Mouse (Mus musculus) cerebellum, postnatal 10 days (tissue): ENCODE results near the gene Asb2.

ENCODE experiments used
- DNase-seq, 2 experiments: peaks; one replicate each; pipeline ENCODE4 v3.0.0; 2021; ENCODE audit warnings: mixed read lengths in 2 of 2

Asb2 gene

DNA sequence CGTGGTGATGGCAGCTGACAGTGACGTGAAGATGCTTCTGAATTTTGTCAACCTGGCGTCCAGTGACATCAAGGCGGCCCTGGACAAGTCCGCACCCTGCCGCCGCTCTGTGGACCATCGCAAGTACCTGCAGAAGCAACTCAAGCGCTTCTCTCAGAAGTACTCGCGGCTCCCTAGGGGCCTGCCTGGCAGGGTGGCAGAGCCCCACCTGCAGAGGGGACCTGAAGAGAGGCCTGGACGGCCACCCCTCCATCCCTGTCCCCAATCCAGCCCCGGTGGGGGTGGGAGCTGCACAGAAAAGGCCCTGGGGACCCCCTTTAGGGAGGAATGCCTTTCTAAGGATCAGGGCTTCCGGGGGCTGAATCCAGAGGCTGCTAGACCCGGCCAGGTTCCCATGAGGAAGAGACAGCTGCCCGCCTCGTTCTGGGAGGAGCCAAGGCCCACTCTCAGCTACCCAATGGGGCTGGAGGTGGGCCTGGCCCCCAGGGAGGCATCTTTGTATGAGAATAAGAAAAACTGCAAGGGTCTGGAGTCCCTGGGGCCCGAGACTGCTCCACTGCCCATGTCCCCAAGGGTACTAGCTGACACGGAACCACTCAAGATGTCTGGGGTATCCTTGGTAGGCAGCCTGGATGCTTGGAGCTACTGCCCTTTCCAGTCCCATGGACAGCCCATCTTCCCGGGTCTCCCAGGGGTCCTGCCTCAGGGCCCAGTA lies 39.8 kb downstream of the Asb2 start:
- DNase-seq: peak in 1 of 2 experiments; percentile 21

DNA sequence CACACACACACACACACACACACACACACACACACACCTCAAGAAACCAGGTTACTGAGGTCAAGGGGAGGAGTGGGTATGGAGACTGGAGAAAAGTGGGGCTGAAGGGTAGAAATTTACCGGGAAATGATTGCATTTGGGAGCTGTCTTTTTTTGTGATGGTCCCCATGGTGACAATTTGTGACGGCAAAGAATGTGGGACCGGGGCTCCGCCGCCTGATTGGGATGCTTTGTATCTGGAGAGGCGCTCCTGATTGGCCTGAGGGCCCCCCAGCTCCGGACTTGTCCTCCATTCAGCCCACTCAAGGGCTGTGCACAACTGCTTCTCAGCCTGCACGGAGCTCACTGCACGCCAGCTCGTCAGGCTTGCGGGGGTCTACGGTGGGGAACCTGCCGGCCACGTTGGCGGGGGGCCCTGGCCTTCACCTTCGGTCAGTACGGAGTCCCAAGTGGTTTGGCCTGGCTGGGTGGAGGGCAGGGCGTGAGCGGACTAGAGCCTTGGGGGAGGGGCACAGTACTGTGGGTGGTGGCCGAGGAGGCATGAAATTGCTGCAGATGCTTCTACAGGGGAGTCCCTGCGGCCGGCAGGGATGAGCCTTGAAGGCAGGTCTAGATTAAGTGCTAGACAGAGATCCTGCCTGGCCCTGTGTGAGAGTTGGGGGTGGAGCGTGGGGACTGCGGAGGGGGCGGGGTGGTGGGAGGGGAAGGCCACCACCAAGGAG lies 41.0 kb downstream of the Asb2 start:
- DNase-seq: peak; percentile 46 to 57

DNA sequence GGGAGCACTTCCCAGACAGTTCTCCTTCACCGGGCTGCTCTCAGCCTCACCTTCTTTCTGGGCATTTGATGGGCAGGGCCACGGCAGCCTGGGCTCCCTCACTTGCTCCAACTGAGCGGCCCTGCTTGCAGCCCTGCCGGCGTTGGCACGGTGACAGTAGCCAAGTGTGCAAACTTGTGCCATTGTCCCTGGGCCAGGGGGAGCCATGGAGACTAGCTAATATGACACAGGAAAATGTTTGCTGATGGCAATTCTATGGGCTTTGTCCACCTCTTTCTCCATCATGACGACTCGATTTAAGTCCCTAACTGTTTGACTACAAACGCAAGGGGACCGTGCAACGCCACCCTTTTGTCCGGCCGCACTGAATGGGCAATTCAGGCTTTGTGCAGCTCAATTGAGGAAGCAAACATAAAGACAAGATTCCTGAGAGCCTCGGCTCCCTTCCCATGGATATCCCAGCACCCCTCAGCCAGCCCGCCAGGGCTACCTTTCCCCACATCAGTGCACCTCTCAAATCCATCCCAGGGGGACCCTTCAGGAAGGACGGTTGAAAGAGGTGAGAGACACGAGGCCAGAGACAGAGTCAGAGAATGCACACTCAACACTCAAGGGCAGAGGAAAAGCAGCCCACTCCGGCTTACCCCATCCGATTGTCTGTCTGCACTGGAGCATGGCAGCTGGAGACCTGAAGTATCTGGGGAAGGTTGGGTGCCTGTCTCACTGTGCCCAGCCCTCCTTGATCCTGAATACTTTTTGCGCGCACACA lies 41.7 kb downstream of the Asb2 start:
- peak; percentile 72 to 84 for DNase-seq

DNA sequence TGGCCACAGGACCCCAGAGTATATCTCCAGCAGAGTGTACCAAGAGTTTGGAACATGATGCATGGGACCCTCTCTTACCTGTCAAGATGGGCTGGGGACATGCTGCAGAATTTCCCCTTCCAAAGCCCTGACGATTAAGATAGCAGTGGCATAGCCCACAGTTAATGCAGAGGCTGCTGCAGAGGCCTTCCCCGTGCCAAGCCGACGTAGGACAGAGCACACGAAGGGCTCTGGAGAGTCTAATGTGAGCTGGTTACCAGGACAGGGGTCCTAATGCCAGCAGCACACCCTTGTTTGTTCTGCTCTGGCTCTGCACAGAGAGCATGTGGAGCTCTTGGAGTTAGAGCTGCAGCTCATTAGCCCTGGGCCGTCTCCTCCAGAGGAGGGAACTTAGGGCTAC lies 42.5 kb downstream of the Asb2 start:
- no peak for DNase-seq

DNA sequence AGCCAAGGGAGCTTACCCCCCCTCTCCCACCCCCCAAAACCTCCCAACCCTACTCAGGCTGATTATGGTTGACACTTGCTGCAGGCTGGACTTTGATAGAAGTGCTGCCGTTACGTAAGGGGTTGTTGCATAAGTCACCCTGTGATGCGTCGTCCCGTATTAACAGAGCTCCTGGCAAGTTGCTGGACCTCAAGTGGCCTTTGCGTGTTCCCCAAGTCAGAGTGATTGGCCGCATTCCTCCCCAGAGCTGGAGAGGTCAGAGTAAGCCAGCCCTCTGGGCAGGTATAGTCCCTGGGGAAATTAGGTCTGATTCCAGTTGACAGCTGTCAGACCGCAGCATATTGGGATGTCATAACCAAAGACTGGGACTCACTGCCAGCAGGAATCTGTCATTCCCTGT lies 43.9 kb downstream of the Asb2 start:
- no peak for DNase-seq

DNA sequence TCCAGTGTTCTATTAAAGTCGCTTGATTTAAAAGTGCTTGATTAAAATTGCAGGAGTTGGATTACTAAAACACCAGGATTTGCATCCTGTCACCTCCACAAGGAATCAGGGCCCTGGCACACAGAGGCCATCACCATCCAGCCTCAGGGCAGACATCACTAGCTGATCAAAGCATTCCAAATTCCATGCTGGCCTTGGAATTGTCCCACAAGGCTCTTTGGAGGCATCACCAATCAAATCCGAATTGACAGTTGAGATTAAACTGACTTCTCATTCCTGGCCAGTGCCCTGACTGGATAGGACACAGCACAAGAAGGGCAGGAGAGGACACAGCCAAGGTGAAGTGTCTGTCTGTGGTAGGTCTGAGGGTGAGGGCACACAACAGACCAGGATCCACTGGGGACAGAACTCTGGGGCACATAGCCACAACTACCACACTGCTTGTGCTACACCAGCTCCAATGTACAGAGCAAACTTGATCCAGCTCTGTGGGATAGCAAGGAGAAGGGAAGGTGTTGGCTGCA lies 45.0 kb downstream of the Asb2 start, which contains the start of gene Fam181a:
TSS of gene Fam181a (plus strand) at position 232 of the 524 bp plus-strand sequence.
- DNase-seq: no peak

DNA sequence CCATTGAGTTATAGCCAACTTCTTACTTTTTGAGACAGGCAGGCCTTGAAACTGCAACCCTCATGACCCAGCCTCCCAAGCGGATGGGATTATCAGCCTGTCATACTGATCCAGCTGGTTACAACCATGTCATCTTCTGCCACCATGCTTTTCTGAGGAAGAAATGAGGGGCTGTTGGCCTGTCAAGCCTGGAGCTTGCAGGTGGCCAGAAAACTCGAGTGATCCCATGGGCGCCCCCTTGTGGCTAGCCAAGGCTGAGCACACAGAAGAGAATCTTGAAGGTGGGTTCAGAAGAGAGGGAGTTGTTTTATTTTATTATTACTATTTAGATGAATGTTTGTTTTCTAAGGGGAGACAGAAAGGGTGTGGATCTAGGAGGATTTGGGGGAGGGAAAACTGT lies 49.1 kb downstream of the Asb2 start:
- DNase-seq: peak; percentile 80 to 84

DNA sequence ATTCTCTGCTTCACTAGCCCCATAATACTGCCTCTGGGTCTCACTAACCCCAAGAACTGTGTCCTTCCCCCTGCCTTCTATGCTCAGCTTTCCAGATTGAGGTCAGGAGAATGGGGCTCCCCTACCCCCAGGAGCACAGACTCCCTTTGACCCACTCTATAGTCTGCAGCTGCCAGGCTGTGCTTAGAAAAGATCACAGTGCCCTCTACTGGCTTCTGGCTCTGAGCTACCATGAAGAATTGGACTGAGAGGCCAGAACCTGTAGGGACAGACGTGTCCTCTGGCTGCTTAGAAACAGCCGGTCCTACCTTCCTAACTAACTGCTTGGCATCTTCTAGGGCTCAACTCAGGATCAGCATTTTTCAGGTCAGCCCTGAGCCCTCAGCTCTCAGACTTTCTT lies 49.6 kb downstream of the Asb2 start:
- peak; percentile 67 to 69 for DNase-seq

DNA sequence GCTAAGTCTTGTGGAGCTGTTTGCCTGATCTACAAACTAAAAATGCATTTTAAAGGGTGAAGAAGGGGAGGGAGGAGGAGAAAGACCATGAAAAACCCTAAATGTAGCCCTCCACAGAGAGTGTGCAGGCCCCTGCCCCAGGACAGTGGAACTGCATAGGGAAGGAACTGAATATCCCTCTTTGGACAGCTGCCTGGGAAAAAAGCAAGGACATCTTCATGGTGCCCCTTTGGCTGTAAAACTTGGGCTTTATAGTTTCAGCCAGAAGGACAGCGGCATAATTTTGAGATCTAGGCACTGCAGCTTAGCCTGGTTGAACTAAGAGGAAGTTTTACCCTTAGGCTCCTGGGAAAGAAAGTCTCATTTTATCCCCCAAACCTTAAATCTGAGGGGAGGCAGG lies 52.8 kb downstream of the Asb2 start:
- no peak for DNase-seq

DNA sequence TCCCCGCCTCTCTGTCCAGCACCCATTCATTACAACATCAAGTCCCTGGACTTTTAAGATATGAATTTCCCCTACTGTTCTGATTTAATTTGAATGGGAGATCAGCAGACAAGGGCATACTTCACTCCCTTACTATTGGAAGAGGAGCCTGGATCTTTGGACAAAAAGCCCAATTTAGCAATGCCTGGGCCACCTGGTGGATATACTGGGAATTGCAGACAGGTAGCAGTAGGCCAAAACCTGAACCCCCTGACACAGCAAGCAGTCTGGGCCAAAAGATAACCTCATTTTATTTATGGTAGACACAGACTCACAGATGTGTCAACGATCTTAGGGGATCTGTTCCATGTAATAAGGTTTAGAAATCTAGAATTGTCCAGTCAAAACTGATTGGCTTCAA lies 54.2 kb downstream of the Asb2 start:
- peak; percentile 85 to 91 for DNase-seq

DNA sequence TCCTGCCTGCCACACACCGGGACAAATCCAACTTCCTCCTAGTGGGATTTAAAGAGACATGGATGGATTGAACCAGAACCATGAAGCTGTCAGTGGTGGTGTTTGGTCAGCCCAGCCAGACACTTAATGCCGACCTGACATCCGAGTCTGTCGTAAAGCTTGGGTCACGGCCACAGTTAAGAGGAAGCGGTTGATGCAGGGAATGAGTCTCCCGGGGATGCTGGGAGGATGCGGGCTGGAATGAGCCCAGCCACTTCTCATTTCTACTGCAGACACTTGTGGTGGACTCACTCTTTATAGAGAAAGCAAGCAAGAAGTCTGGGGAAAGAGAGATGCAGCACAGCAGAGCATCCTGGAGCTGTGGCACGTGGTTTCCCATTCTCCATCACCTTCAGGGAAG lies 55.3 kb downstream of the Asb2 start:
- DNase-seq: no peak

DNA sequence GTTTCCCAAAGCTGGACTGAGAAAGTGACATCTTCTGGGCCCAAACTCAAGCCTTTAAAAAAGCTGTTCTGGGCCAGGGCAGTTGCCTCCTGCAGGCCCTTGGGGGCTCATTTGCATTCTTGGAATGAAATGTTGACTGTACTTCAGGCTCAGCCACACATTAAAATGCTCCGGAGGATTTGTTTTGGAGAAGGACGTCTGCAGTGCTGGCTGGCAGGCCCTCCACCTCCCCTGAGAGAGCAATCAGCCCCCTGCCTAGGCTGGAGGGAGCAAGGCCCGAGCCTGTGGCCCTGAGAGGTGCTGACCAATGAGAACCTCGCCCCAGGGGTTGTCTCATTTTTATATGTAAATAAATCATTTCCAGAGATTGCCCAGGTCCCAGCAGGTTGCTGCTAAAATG lies 59.5 kb downstream of the Asb2 start:
- DNase-seq: peak in 1 of 2 experiments; percentile 47

DNA sequence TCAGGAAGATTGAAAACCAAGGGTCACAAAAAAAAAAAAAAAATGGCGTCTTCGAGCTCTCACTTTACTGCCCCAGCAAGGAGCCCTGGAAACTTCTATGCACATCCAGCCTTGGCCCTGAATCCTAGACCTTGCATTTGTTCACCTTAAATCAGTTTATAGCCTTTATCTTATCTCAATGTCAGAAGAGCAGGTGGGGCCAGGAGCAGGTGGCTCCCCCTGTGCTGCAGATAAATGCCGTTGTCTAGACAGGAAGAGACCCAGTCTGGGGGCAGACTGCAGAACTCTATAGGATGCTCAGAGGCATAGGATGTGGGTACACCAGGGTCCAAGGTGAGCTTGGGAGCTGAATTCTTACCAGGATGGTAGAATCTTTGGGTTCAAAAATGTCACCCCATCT lies 63.4 kb downstream of the Asb2 start:
- DNase-seq: no peak

DNA sequence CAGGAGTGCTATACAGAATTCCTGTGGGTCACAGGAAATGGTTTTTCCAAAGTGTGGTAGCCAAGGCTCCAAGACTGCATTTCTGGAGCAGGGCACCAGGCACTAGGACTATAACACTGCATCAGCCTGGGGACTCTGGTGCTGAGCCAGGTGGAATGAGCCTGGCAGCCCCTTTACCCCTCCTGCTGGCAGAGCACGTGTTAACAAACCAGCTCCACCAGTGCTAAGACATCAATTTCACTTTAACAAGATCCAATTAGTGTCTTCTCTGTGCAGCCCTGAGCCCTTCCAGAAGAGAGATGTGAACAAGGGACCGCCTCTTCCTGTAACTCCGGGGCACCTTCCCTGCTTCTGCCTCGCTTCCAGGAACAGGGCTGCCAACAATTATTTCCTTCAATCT lies 68.5 kb downstream of the Asb2 start:
- DNase-seq: peak; percentile 37 to 63

DNA sequence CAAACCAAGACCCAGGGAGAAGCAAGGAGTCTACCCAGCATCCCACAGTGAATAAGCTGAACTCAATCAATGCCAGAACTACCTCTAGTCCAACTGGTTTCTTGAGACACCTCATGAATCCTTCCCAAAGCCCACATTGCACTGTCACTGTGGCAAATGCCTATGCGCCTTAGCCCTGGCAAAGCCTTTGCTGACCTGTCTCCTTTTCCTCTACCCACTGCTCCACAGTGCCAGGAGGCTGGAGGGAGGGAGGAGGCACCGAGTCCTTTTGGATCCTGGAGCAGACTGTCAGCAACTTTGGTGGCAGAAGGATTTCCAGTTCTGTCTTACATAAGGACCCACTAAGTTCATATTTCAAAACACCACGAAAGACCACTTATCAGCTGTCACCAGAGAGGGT lies 72.4 kb downstream of the Asb2 start:
- no peak for DNase-seq

DNA sequence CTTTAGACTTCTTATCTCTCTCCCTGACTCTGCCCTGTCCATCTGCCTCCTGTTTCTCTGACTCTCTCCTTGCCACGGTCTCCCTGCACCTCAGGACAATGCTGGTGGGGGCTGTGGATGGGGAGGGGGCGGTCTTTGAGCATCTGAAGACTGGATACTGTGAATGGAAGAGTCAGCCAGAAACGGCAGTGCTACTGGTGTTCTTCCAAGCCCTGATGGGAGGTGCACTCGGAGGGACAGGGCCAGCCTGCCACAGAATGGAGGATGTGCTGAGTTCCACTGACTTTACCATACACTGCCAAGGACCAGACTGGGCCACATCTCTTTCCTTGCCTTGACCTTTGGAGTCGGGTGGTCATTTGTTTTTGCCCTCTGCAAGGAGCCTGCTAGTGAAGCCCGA lies 72.9 kb downstream of the Asb2 start:
- peak; percentile 56 for DNase-seq

DNA sequence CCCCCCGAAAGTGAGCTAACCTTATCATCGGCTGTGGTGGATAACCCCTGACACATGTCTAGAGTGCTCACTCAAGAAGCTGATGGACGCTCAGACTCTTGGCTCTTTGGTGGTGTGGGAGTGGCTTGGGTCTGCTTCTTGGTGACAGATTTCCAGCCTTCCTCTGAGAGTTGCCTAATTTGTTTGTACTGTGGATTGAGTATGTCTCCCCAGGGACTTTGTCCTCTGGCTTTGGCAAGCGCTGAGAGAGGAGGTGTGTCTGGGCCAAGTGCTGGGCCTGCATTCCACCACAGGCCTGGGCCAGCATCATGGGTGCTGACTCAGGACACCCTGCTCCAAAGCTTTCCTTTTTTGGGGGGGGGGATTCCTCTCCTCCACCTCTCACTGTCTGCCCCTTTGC lies 73.9 kb downstream of the Asb2 start:
- peak; percentile 20 to 41 for DNase-seq

DNA sequence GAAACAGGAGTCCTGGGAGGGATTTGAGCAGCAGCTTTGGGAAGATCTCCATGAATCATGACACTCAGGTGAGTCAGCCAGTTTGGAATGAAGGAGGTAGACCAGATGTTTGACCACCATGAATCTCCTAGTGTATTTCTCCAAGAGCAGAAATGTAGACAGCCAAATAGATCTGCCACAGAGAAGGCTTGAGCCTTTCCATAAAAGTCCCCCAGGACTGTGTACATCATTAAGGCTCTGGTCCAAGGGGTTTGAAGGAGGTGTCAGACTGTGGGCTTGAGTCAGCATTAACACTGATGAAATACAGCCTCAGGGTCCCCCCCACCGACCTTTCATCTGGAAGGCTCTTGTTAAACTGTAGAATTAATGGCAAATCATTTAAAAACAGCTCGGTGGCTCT lies 74.3 kb downstream of the Asb2 start:
- no peak for DNase-seq

DNA sequence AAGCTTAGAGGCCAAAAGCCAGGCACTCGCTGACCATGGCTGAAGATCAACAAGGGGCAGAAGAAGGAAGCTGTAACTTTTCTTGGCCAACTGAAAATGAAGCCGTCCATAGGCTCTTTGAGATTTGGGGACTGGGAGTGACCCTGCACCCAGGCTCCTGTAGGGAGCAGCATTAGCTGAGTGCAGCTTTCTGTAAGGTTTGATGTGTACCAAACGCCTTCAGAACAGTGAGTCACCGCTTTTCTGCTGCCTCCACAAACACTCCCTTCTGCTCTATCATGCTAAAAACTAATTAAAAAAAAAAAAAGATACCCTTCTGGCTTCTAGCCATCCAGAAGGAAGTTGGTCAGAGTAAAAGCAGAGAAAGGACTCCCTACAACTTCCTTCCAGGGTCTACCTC lies 79.4 kb downstream of the Asb2 start:
- no peak for DNase-seq

DNA sequence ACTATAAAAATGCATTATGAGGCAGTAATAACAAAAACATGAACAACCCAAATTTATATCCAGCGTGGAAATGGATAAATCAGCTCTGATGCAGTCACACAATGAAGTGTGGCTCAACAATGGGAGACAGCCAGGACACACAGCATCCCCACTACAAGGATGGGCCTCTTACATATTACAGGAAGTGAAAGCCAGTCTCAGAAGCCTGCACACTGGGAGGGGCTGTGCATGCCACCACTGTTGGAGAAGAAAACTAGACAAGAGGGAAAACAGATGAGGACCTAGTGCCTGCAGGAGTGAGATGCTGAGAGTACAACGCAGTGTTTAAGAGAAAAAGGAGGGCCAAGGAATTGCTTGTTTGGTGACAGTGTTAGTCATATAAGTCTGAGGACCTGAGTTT lies 82.1 kb downstream of the Asb2 start:
- no peak for DNase-seq

DNA sequence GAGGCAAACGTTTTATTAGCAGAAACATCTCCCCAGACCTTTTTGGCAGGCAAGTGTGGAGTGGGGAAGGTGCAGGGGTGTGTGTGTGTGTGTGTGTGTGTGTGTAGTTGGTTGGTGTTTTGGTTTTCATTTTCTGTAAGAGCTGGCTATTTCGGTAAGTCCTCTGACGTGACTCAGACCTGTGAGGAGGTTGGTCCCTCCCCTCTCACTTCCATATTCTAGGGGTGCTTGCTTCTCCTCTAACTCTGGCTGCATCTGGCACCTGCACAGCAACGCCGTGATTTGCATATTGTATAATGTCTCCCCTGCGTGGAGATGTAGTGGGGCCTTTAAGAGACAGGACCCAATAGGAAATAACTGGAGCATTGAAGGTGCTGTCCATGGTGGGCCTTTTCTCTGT lies 82.8 kb downstream of the Asb2 start:
- DNase-seq: no peak

DNA sequence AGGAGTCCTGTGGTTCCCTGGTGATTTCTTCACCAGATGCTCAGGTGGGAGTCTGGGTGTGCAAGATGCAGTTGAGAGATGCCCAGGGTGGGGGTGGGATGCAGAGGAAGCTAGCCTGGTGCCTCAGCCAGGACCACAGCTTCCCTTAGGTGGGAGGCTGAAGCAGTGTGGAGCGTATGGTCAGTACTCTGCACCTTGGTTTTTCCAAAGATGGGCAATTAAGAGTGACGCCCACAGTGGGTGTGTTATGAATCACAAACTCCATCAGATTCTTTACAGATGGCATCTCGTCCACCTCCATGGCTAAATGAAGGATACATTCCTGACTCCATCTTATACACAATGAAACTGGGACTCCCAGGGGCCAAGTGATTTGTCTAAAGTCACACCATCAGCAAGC lies 83.6 kb downstream of the Asb2 start:
- no peak for DNase-seq
